Mouse (Mus musculus): ENCODE measurements at regions not wholly inside any gene's neighbourhood (a gene's known extent, or its start where the extent isn't known, plus 50 kb on each side); places are given as distances from the start of the nearest gene placed in this dataset.

GRCm38 (mm10) chr5:61943376-61943775 lies 134.8 kb downstream of the G6pd2 start:
- H3K4me1 ChIP-seq (replicated peaks; ENCODE audit: control insufficient read depth, insufficient read depth, low read length): no peaks in the 10 kb centered on the region
- WGBS: 92% methylated on average over 1 of the region's 1 CpGs
- no peaks in the 10 kb centered on the region for H3K36me3 ChIP-seq (ENCODE audit: control insufficient read depth, insufficient read depth)
- no peak overlapping the region for H3K27ac ChIP-seq (ENCODE audit: low read length)
- H3K4me2 ChIP-seq (ENCODE audit: low read length): no peak overlapping the region
- no peak overlapping the region for H3K4me3 ChIP-seq (replicated peaks; ENCODE audit: low read length)
- H3K27me3 ChIP-seq (replicated peaks; ENCODE audit: control insufficient read depth, insufficient read depth, low read length): no peaks in the 10 kb centered on the region
- ATAC-seq: no peak
- no peak overlapping the region for H3K9ac ChIP-seq (replicated peaks; ENCODE audit: low read depth, low read length)
- no peaks in the 10 kb centered on the region for H3K9me3 ChIP-seq (ENCODE audit: control insufficient read depth, low read length)

GRCm38 (mm10) chr5:61985211-61985610 lies 176.6 kb downstream of the G6pd2 start:
- ATAC-seq: no peak
- H3K9ac ChIP-seq (replicated peaks; ENCODE audit: low read depth, low read length): no peak overlapping the region
- H3K4me1 ChIP-seq (replicated peaks; ENCODE audit: control insufficient read depth, insufficient read depth, low read length): no peaks in the 10 kb centered on the region
- H3K36me3 ChIP-seq (ENCODE audit: control insufficient read depth, insufficient read depth): no peaks in the 10 kb centered on the region
- H3K27ac ChIP-seq (ENCODE audit: low read length): no peak overlapping the region
- no peaks in the 10 kb centered on the region for H3K9me3 ChIP-seq (ENCODE audit: control insufficient read depth, low read length)
- WGBS: 33% methylated on average over 1 of the region's 1 CpGs
- no peak overlapping the region for H3K4me3 ChIP-seq (replicated peaks; ENCODE audit: low read length)
- H3K4me2 ChIP-seq (ENCODE audit: low read length): no peak overlapping the region
- H3K27me3 ChIP-seq (replicated peaks; ENCODE audit: control insufficient read depth, insufficient read depth, low read length): no peaks in the 10 kb centered on the region

- H3K36me3 ChIP-seq (ENCODE audit: control insufficient read depth, insufficient read depth): no peaks in the 10 kb centered on the region
- ATAC-seq: no peak
- 50% methylated on average over 4 of the region's 4 CpGs for WGBS
- no peaks in the 10 kb centered on the region for H3K27me3 ChIP-seq (replicated peaks; ENCODE audit: control insufficient read depth, insufficient read depth, low read length)
- H3K9me3 ChIP-seq (ENCODE audit: control insufficient read depth, low read length): no peaks in the 10 kb centered on the region
- no peak overlapping the region for H3K27ac ChIP-seq (ENCODE audit: low read length)
- no peak overlapping the region for H3K4me2 ChIP-seq (ENCODE audit: low read length)
- H3K4me3 ChIP-seq (replicated peaks; ENCODE audit: low read length): no peak overlapping the region
- H3K9ac ChIP-seq (replicated peaks; ENCODE audit: low read depth, low read length): no peak overlapping the region
- no peaks in the 10 kb centered on the region for H3K4me1 ChIP-seq (replicated peaks; ENCODE audit: control insufficient read depth, insufficient read depth, low read length)
Measured at GRCm38 (mm10) chr5:62019506-62019905, 210.9 kb downstream of the G6pd2 start.

- H3K9ac ChIP-seq (replicated peaks; ENCODE audit: low read depth, low read length): no peak overlapping the region
- H3K27ac ChIP-seq (ENCODE audit: low read length): no peak overlapping the region
- no peak overlapping the region for H3K4me2 ChIP-seq (ENCODE audit: low read length)
- H3K4me3 ChIP-seq (replicated peaks; ENCODE audit: low read length): no peak overlapping the region
- H3K36me3 ChIP-seq (ENCODE audit: control insufficient read depth, insufficient read depth): no peaks in the 10 kb centered on the region
- no peaks in the 10 kb centered on the region for H3K9me3 ChIP-seq (ENCODE audit: control insufficient read depth, low read length)
- no peak for ATAC-seq
- no peaks in the 10 kb centered on the region for H3K27me3 ChIP-seq (replicated peaks; ENCODE audit: control insufficient read depth, insufficient read depth, low read length)
- H3K4me1 ChIP-seq (replicated peaks; ENCODE audit: control insufficient read depth, insufficient read depth, low read length): no peaks in the 10 kb centered on the region
Measured at GRCm38 (mm10) chr5:62020260-62020659, 211.6 kb downstream of the G6pd2 start.

GRCm38 (mm10) chr5:62041475-62041874 lies 232.9 kb downstream of the G6pd2 start:
- no peak overlapping the region for H3K4me3 ChIP-seq (replicated peaks; ENCODE audit: low read length)
- H3K4me1 ChIP-seq (replicated peaks; ENCODE audit: control insufficient read depth, insufficient read depth, low read length): no peaks in the 10 kb centered on the region
- no peak overlapping the region for H3K4me2 ChIP-seq (ENCODE audit: low read length)
- no peaks in the 10 kb centered on the region for H3K9me3 ChIP-seq (ENCODE audit: control insufficient read depth, low read length)
- no peak for ATAC-seq
- H3K27me3 ChIP-seq (replicated peaks; ENCODE audit: control insufficient read depth, insufficient read depth, low read length): no peaks in the 10 kb centered on the region
- H3K9ac ChIP-seq (replicated peaks; ENCODE audit: low read depth, low read length): no peak overlapping the region
- WGBS: 63% methylated on average over 2 of the region's 2 CpGs
- no peak overlapping the region for H3K27ac ChIP-seq (ENCODE audit: low read length)
- no peaks in the 10 kb centered on the region for H3K36me3 ChIP-seq (ENCODE audit: control insufficient read depth, insufficient read depth)

GRCm38 (mm10) chr5:62043678-62044077 lies 235.1 kb downstream of the G6pd2 start:
- no peak overlapping the region for H3K4me3 ChIP-seq (replicated peaks; ENCODE audit: low read length)
- no peaks in the 10 kb centered on the region for H3K36me3 ChIP-seq (ENCODE audit: control insufficient read depth, insufficient read depth)
- ATAC-seq: no peak
- no peaks in the 10 kb centered on the region for H3K27me3 ChIP-seq (replicated peaks; ENCODE audit: control insufficient read depth, insufficient read depth, low read length)
- H3K9me3 ChIP-seq (ENCODE audit: control insufficient read depth, low read length): no peaks in the 10 kb centered on the region
- no peak overlapping the region for H3K9ac ChIP-seq (replicated peaks; ENCODE audit: low read depth, low read length)
- no peaks in the 10 kb centered on the region for H3K4me1 ChIP-seq (replicated peaks; ENCODE audit: control insufficient read depth, insufficient read depth, low read length)
- no peak overlapping the region for H3K4me2 ChIP-seq (ENCODE audit: low read length)
- WGBS: 61% methylated on average over 2 of the region's 2 CpGs
- H3K27ac ChIP-seq (ENCODE audit: low read length): no peak overlapping the region

GRCm38 (mm10) chr5:62078998-62079397 lies 270.4 kb downstream of the G6pd2 start:
- ATAC-seq: no peak
- Histone ChIP-seq H3K9me3 (ENCODE audit: control insufficient read depth, low read length) (no peaks in the 10 kb centered on the region), H3K36me3 (ENCODE audit: control insufficient read depth, insufficient read depth) (no peaks in the 10 kb centered on the region), H3K9ac (replicated peaks; ENCODE audit: low read depth, low read length) (no peak overlapping the region), H3K27ac (ENCODE audit: low read length) (no peak overlapping the region), H3K27me3 (replicated peaks; ENCODE audit: control insufficient read depth, insufficient read depth, low read length) (no peaks in the 10 kb centered on the region), H3K4me1 (replicated peaks; ENCODE audit: control insufficient read depth, insufficient read depth, low read length) (no peaks in the 10 kb centered on the region), H3K4me2 (ENCODE audit: low read length) (no peak overlapping the region), H3K4me3 (replicated peaks; ENCODE audit: low read length) (no peak overlapping the region)

GRCm38 (mm10) chr5:62089538-62089937 lies 280.9 kb downstream of the G6pd2 start:
- no peaks in the 10 kb centered on the region for H3K27me3 ChIP-seq (replicated peaks; ENCODE audit: control insufficient read depth, insufficient read depth, low read length)
- no peak overlapping the region for H3K4me3 ChIP-seq (replicated peaks; ENCODE audit: low read length)
- no peaks in the 10 kb centered on the region for H3K36me3 ChIP-seq (ENCODE audit: control insufficient read depth, insufficient read depth)
- no peak for ATAC-seq
- H3K9me3 ChIP-seq (ENCODE audit: control insufficient read depth, low read length): no peaks in the 10 kb centered on the region
- H3K4me2 ChIP-seq (ENCODE audit: low read length): no peak overlapping the region
- H3K9ac ChIP-seq (replicated peaks; ENCODE audit: low read depth, low read length): no peak overlapping the region
- H3K4me1 ChIP-seq (replicated peaks; ENCODE audit: control insufficient read depth, insufficient read depth, low read length): no peaks in the 10 kb centered on the region
- H3K27ac ChIP-seq (ENCODE audit: low read length): no peak overlapping the region
- 92% methylated on average over 1 of the region's 1 CpGs for WGBS

GRCm38 (mm10) chr5:62096052-62096451 lies 287.4 kb downstream of the G6pd2 start:
- H3K9me3 ChIP-seq (ENCODE audit: control insufficient read depth, low read length): no peaks in the 10 kb centered on the region
- no peaks in the 10 kb centered on the region for H3K36me3 ChIP-seq (ENCODE audit: control insufficient read depth, insufficient read depth)
- no peak overlapping the region for H3K27ac ChIP-seq (ENCODE audit: low read length)
- H3K4me1 ChIP-seq (replicated peaks; ENCODE audit: control insufficient read depth, insufficient read depth, low read length): no peaks in the 10 kb centered on the region
- no peak overlapping the region for H3K4me2 ChIP-seq (ENCODE audit: low read length)
- no peak overlapping the region for H3K4me3 ChIP-seq (replicated peaks; ENCODE audit: low read length)
- ATAC-seq: no peak
- no peaks in the 10 kb centered on the region for H3K27me3 ChIP-seq (replicated peaks; ENCODE audit: control insufficient read depth, insufficient read depth, low read length)
- no peak overlapping the region for H3K9ac ChIP-seq (replicated peaks; ENCODE audit: low read depth, low read length)

- H3K4me2 ChIP-seq (ENCODE audit: low read length): no peak overlapping the region
- no peaks in the 10 kb centered on the region for H3K27me3 ChIP-seq (replicated peaks; ENCODE audit: control insufficient read depth, insufficient read depth, low read length)
- no peaks in the 10 kb centered on the region for H3K9me3 ChIP-seq (ENCODE audit: control insufficient read depth, low read length)
- no peak overlapping the region for H3K9ac ChIP-seq (replicated peaks; ENCODE audit: low read depth, low read length)
- no peaks in the 10 kb centered on the region for H3K36me3 ChIP-seq (ENCODE audit: control insufficient read depth, insufficient read depth)
- 92% methylated on average over 1 of the region's 1 CpGs for WGBS
- H3K4me1 ChIP-seq (replicated peaks; ENCODE audit: control insufficient read depth, insufficient read depth, low read length): no peaks in the 10 kb centered on the region
- no peak for ATAC-seq
- no peak overlapping the region for H3K4me3 ChIP-seq (replicated peaks; ENCODE audit: low read length)
- H3K27ac ChIP-seq (ENCODE audit: low read length): no peak overlapping the region
Measured at GRCm38 (mm10) chr5:62113226-62113625, 304.6 kb downstream of the G6pd2 start.
